Mouse (Mus musculus): Measurements from ENCODE around the gene N4bp1. TPM values are rescaled to one million over a fixed set of nuclear protein-coding genes. Genes with fewer than 3 reads are reported as not detected.

Gene N4bp1
- total RNA-seq, 4 experiments from 2014 or later = 36.7 to 46.5 (median 44.0) TPM

DNA sequence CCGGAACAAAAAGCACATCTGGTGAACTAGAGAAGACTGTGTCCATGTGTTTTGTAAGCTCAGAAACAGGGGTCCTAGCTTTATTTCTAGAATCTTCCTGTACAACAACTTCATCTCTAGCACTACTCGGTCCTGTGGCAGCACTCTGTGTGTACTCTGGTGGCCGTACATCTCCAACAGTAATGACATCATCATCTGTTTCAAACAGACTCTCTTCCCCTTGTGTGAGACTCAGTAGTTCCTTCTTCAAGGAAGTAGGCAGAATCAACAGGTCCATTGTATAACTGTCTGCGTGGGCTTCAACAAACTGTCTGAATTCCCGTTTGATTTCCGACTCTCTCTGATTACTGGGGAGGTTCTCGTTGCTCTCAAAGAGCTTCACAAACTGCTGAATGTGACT is 23.5 kb downstream of the N4bp1 start:
- DNase-seq (ENCODE audit: low spot score in 2 of 2) = no peak

DNA sequence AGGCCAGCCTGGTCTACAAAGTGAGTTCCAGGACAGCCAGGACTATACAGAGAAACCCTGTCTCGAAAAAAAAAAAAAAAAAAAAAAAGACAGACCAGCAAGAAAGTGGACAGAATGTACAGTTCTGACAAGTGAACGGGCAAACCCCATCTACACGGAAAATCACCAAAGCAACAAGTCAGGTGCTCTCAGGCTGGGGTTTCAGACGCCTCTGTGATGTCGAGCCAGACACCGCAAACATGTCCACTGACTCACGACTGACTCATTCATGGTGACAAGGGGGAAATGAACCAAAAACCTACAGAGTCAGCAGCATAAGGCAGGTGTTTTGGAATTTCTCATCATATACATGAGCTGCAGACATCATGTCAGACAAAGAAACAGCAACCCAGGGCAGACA is 28.8 kb downstream of the N4bp1 start:
- no peak for DNase-seq (ENCODE audit: low spot score in 2 of 2)

DNA sequence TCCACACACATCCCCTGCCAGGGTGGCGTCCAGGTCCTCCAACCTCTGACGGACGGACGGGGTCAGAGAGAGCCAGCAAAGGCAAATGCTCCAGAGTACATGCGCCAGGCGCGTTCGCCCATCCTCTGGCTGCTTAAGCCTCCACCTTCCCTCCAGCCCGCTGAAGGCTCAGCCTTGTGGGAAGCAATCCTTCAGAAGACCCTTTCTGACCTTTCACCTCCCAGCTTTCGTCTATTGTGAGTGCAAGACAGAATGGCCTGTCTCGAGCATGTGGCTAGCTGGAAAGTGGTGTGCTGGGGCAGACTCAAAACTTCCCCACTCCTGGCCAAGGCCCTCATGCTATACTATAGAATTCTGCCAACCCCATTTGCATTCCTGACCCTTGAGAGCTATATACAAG is 30.4 kb downstream of the N4bp1 start:
- DNase-seq (ENCODE audit: low spot score in 2 of 2) = no peak

DNA sequence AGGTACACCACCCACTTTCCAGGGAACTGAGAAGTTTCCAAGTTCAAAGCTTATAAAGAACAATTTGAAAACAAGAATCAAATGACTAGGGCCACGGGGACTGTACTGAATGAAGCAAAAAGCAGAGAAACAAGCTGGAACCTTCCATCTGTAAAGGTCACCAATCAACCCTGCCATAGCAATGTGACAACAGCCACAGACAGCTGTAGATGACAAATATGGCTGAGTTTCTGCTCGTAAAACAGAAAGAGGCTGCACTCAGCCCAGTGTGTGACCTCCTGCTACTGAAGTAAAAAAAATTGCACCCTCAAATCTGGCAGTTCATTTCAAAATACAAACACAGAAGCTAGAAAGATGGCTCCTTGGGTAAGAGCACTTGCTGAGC is 31.1 kb downstream of the N4bp1 start:
- DNase-seq (ENCODE audit: low spot score in 2 of 2) = no peak

DNA sequence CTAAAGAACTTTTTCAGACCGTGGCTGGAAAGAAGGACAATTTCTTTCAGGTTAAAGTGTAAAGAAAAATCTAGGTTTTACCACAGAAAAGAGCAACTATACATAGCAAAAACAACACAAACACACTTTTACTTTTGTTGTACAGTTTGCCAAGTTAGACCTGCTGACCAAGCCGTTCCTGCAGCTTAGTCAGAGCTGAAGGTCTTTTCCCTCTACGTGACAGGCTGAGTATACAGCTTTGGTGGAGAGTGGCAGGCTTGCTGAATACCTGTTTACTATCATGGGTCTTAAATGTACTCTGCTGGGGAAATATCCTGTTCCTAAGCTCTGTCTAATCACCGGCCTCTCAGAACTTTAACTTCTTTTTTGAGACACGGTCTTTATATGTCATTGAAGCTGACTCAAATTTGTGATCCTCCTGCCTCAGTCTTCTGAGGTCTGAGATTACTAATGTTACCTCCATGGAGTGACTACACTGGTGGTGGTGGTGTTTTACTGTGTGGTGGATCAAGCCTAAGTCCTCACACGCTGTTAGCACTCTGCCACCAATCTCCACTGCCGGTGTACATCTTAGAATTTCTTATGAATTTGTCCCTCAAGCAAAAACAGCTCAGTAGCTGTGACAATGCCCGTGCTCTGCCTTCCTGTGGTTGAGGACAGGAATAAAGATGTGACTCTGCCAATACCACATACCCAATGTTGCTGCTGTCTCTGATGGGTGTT is 31.6 kb downstream of the N4bp1 start:
- no peak for DNase-seq (ENCODE audit: low spot score in 2 of 2)

DNA sequence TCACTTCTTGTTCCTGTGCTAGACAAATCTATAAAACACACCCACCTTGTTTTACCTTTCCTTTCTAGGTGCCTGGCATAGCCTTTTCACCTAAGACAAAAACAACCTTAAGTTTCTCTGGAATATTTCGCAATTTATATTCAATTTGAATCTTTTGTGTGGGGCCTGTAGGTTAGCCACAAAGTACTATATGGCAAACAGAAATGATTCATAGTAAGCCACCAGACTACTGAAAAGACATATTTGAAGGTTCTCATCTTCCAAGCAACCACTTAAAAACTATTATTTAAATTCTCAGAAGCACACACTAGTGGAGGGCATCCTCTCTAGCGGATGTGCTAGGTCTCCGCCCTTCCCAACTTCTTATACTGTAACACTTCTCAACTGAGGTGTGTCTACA is 32.6 kb downstream of the N4bp1 start:
- DNase-seq (ENCODE audit: low spot score in 2 of 2) = no peak

DNA sequence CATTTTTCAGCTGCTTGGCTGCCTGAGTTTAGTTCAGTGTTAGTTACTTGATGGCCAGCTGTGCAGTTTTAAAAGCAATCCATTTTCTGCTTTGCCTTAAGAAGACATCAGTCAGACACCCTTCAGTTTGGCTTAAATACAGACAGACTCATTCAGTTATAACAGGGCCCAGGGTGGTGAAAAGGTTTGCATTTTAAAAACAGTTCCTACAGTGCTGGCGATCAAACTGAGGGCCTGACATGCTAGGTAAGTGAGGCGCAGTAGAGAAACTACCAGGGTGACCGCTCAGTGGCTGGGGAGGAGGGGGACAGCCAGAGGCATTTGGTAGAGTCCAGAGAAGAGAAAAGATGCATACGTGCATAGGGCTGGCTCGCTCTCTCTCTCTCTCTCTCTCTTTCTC is 36.2 kb downstream of the N4bp1 start:
- no peak for DNase-seq (ENCODE audit: low spot score in 2 of 2)

DNA sequence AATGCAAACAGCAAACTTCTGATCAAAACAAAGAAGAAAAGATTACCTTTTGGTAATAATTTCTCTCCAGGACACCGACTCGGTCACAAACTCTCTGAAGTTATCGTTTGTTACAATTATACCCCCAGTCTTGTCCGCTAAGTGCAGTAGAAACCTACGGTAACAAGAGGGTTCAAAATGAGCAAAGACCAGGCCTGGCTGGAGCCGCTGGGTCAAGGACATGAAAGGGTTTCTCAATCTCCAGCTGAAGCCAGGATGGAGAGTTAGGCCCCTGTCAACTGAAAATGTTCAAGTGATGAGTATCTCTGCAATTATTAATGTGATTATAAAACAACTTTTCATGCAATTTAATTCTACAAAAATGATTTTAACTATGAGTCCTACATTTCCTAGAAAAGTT is 36.7 kb downstream of the N4bp1 start:
- DNase-seq (ENCODE audit: low spot score in 2 of 2) = no peak

DNA sequence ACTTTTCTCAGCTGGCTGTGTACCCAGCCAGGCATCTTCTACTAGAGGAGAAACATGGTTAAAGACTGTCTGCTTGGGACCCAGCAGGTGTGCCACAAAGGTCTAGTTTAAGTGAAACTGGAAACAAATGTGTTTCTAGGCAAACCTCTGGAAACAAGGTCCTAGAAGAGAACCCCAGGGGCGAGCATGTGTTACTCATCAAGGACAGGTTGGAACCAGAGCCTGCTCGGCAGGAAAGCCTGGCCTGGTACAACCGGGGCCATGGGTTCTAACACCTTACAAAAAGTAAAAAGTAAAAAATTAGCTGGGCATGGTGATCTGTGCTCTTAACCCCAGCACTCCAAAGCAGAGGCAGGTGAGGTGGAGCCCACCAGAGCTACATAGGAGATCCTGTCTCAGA is 38.0 kb downstream of the N4bp1 start:
- no peak for DNase-seq (ENCODE audit: low spot score in 2 of 2)

DNA sequence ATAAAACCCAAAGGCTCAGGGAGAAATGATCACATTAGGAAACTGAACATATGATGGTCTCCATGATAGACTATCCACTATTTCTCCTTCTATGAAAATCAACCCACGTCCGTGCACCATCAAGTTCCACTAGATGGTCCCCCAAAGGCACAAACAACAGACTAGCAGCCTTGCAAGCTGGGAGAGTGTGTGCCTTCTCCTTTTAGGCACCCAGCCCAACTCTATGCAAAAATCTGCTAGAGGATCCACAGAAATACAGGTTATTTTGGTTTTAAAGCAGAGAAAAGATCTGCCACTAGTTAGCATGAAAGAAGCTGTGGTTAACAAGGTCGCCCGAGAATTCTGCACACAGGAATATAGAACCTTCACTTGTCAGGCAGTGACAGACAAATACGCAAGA is 39.2 kb downstream of the N4bp1 start:
- no peak for DNase-seq (ENCODE audit: low spot score in 2 of 2)

DNA sequence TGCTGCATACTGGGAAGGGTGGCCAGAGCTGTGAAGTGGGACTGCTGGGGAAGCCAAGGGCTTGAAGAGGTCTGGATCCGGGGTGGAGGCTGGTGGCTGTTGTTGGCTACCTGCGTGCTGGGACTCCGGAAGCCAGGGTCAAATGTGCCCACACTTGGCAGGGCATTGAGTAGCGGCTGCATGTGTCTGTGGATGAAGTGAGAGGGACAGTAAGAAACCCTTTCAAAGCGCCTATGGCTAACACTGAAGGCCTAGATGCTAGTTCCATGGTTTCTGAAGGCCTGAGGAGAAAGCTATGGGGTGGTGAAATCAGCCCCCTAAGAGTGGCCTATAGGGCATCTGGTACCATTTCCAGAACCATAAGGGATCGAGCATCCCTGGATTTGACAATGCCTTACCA is 40.2 kb downstream of the N4bp1 start:
- DNase-seq (ENCODE audit: low spot score in 2 of 2) = no peak

DNA sequence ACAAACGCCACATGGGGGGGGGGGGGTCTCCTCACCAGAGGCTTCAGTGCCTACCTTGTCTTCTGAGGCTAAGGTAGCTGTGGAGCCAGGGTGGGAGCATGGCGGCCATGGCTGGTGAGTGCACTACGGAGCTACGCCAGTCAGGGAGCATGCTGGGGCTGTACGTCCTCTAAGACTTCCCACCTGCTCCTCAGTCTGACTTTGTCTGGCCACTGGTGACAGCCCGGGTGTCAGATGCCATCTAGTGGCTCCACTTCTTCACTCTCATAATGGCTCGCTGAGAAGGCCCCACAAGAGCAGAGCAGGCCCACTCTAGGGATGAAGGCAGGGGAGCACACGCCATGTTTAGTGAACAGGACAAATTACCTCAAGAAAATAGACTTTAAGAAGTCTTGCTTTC is 41.2 kb downstream of the N4bp1 start:
- no peak for DNase-seq (ENCODE audit: low spot score in 2 of 2)

DNA sequence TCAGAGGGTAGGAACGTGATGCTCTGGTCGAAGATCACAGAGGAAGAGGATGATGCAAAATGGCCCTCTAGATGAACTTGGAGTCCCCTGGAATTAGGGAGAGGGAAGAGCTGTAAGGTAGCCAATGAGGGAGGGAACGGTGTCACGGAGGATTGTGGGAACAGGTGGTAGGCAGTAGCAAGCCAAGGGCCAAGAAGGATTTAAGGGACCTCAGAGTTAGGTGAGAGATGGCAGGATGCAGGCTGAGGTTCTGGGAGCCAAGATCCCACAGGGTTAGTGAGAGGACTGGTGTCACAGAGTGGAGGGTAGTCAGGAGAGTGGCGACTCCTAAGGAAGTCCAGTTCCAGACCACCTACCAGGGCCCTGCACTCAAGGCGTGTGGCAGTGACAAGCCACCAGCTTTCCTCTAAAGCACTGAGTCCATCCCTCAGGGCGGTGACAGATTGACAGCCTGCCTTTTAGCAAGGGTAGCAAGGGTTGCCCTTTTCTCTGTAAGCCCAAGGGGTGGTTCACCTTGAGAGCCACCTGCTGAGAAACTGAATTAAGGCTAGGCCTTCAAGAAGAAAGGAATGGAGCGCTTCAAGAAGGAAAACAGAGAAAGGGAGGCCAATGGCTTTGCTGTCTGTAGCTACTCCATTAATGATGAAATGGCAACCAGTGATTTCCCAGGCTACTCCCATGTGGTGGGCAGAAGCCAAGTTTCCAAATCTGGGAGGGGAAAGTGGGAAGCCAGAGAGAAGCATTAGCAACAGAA is 43.3 kb downstream of the N4bp1 start:
- no peak for DNase-seq (ENCODE audit: low spot score in 2 of 2)

DNA sequence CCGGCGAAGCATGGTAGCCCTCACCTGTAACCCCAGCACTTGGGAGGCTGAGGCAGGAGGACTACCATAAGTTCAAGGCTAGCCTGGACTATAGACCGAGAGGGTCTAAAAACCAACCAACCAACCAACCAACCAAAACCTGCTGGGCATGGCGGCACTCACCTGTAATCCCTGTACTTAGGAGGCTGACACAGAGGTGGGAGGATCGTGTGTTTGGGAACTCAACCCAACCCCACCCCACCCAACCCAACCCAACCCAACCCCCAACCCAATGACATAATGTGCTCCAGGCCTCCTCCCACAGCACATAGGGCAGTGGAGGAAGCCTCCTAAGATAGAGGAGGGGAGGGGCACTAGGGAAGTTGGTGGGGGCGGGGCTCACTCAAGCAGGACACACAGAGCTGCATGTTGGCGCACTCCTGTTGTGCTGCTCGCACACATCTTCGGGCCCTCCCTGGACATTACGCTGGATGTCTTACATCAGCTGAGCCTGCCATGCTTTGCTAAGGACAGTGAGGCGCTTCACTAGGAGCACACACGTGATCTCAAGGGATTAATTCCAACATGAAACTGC is 44.9 kb downstream of the N4bp1 start:
- no peak for DNase-seq (ENCODE audit: low spot score in 2 of 2)

DNA sequence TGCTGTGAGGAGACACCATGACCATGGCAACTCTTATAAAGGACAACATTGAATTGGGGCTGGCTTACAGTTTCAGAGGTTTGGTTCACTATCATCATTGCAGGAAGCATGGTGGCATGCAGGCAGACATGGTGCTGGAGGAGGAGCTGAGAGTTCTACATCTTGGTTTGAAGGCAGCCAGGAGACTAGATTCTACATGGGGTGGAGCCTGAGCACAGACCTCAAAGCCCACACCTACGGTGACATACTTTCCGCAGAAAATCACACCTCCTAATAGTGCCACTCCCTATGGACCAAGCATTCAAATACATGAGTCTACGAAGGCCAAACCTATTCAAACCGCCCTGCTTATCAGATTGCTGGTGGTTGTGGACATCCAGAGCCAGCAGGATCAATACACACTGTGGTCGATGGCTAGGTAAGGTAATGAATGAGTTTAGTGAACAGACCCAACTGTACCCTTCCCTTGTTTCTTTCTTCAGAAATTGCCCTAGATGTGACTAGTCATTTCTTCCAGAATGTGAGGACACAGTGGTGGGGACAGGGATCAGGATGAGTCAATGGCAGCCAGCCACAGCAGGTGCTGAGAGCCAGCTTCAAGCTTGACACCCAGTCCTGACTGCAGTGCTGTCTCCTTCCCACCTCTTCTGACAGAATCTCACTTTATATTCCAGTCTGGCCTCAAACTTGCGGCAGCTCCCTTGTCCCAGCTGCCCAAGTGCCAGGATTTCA is 46.2 kb downstream of the N4bp1 start:
- DNase-seq (ENCODE audit: low spot score in 2 of 2) = no peak

DNA sequence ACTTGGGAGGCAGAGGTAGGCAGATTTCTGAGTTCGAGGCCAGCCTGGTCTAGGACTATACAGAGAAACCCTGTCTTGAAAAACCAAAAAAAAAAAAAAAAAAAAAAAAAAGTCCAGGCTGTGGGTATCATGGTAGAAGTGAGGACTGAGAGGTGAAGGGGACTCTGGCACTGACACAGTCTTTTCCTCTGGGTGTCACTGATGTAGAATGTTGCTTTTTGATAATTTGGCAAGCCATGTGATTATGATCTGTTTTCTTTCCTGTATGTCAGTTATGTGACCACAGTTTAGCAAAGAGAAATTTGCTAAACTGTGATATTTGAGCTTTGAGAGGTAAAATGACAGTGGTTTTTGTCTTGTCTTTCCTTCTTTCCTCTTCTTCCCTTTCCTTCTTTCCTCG is 47.8 kb downstream of the N4bp1 start:
- no peak for DNase-seq (ENCODE audit: low spot score in 2 of 2)

DNA sequence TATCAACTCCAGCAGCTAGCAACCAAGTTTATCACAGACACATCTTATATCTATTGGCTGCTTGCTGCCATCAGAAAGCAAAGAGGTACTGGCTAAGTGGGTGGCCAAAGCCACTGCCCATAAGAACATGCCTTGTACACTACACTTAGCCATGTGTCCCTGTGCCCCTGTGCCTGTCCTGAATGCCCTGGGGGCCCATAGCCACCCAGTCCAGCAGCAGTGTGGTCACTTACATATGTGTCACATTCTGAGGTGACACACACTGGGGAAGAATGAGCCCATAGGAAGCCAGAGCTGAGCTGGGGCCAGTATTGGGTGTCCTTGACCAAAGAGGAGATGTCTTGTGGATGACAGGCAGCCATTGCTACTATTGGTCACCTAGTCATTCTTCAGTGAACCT is 49.2 kb downstream of the N4bp1 start:
- no peak for DNase-seq (ENCODE audit: low spot score in 2 of 2)

DNA sequence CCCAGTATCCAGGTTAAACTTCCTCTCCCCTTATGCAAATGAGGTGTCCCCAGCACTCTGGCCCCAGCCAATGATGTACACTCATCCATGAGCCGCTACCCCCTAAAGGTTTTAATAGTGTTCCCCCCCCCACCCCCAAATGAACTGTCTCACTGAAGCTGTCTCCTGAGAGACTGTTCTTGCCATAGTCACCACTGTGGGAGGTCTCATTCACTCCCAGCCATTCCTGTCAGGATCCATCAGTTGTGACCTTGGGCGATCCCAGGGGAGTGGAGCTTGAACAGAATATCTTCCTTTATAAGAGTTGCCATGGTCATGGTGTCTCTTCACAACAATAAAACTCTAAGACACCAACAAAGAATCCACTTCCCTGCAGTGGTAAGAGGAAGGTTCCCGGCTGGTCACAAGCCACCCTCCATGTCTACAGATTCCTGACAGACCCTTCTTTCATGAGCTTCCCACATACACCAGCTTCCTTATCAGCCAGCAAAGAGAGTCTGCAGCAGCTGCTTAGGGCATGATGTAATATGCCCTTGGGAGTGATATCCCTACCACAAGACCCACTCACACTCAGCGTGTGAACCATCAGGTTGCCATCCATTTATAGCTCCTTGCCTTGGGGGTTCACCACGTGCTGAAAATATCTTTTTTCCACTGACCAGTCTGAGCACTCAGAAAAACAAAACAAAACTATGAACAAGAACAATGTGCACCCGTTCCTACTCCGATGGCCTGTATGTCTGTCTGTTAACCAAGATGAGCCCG is 50.4 kb downstream of the N4bp1 start:
- DNase-seq (ENCODE audit: low spot score in 2 of 2) = no peak

DNA sequence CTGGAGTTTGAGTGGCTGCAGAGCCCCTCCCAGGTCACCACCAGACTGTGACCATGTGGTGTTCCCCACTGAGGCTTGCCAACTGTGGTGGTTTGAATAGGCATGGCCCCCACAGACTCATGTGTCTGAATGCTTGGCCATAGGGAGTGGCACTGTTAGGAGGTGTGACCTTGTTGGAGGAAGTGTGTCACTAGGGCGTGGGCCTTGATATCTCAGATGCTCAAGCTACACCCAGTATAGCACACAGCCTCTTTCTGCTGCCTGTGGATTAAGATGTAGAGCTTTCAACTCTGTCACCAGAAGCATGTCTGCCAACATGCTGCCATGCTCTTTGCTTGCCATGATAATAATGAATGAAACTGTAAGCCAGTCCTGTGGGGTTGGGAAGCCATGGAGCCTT is 51.1 kb downstream of the N4bp1 start:
- no peak for DNase-seq (ENCODE audit: low spot score in 2 of 2)

DNA sequence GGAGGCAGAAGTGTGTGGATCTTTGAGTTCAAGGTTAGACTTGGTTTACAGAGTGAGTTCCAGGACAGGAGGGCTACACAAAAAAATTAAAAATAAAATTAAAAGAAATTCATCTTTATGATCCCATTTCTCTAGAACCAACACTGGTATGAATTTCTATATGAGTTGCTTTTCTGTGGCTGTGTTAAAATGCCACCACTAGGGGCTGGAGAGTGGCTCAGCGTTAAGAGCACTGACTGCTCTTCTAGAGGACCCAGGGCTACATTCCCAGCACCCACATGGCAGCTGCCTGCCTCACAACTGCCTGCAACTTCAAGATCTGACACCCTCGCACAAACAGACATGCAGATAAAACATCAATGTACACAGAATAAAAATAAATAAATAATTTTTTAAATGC is 56.1 kb downstream of the N4bp1 start:
- DNase-seq (ENCODE audit: low spot score in 2 of 2) = no peak

DNA sequence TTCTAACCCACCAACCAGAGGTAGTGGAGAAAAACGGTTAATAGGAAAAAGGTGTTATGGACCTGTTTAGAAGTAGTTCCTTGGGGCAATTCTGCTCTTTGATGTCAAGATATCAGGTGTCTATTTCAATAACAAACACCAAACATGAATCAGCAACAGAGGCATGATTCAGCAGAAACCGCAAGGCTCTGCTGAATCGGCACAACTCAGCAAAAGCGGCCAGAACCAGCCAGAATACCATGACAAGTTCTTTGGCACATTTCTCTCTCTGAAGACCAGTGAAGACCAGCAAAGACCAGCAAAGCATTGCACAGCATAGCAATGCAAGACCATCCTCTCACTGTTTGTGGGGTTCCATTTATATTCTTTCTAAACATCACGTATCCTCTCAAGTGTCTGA is 57.9 kb downstream of the N4bp1 start:
- DNase-seq (ENCODE audit: low spot score in 2 of 2) = no peak

DNA sequence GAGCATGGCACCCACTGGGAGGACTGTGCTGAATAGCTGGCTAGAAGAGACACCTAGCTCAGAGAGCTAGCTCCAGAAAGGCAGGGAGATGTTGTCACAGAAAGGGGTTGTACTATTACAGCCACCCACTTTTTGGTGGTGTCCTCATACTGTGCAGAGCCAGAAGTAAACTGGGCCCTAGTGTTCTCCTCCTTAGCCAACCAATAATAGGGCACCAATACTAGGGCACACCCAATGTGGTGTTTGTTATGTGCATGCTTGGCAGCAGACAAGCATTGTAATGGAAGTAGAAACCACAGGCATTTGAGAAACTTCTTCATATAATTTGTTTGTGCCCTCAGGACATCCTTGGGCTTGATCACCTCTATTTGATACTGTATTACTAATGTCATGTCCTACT is 58.5 kb downstream of the N4bp1 start:
- DNase-seq (ENCODE audit: low spot score in 2 of 2) = no peak
